Mouse (Mus musculus): ENCODE results near the gene Whamm.

Gene Whamm

GRCm38 (mm10) chr7:81563506-81564015 lies 7.5 kb upstream of the Whamm start:
- DNase-seq (ENCODE audit: low spot score), result no peak

GRCm38 (mm10) chr7:81564766-81565165 lies 6.3 kb upstream of the Whamm start:
- no peak for DNase-seq (ENCODE audit: low spot score)

- DNase-seq (ENCODE audit: low spot score), result no peak
Observed at GRCm38 (mm10) chr7:81565381-81566055, 5.5 kb upstream of the Whamm start.

GRCm38 (mm10) chr7:81566332-81566731 lies 4.7 kb upstream of the Whamm start:
- DNase-seq (ENCODE audit: low spot score), result no peak

- DNase-seq (ENCODE audit: low spot score), result no peak
Observed at GRCm38 (mm10) chr7:81566892-81567291, 4.2 kb upstream of the Whamm start, which contains the start of gene Fsd2. TSS of gene Fsd2 (minus strand) at chr7:81566944.

GRCm38 (mm10) chr7:81567396-81567795 lies 3.7 kb upstream of the Whamm start:
- DNase-seq (ENCODE audit: low spot score), result no peak

- no peak for DNase-seq (ENCODE audit: low spot score)
Observed at GRCm38 (mm10) chr7:81569851-81570250, 1.2 kb upstream of the Whamm start.

- no peak for DNase-seq (ENCODE audit: low spot score)
Observed at GRCm38 (mm10) chr7:81570271-81570670, 795 bp upstream of the Whamm start.

- DNase-seq (ENCODE audit: low spot score), result no peak
Observed at GRCm38 (mm10) chr7:81570752-81571107, 336 bp upstream of the Whamm start.

GRCm38 (mm10) chr7:81571941-81572441 lies 925 bp downstream of the Whamm start:
- no peak for DNase-seq (ENCODE audit: low spot score)

GRCm38 (mm10) chr7:81572610-81573268 lies 1.7 kb downstream of the Whamm start:
- no peak for DNase-seq (ENCODE audit: low spot score)

- DNase-seq (ENCODE audit: low spot score), result no peak
Observed at GRCm38 (mm10) chr7:81573397-81573796, 2.3 kb downstream of the Whamm start.

GRCm38 (mm10) chr7:81573821-81574220 lies 2.8 kb downstream of the Whamm start:
- DNase-seq (ENCODE audit: low spot score), result no peak

GRCm38 (mm10) chr7:81575606-81576005 lies 4.5 kb downstream of the Whamm start:
- no peak for DNase-seq (ENCODE audit: low spot score)

GRCm38 (mm10) chr7:81577872-81578271 lies 6.8 kb downstream of the Whamm start:
- DNase-seq (ENCODE audit: low spot score), result no peak

- DNase-seq (ENCODE audit: low spot score), result no peak
Observed at GRCm38 (mm10) chr7:81578413-81578812, 7.3 kb downstream of the Whamm start.

- DNase-seq (ENCODE audit: low spot score), result no peak
Observed at GRCm38 (mm10) chr7:81579312-81579711, 8.2 kb downstream of the Whamm start.

GRCm38 (mm10) chr7:81583512-81583911 lies 12.4 kb downstream of the Whamm start:
- no peak for DNase-seq (ENCODE audit: low spot score)

- DNase-seq (ENCODE audit: low spot score), result no peak
Observed at GRCm38 (mm10) chr7:81585326-81585725, 14.3 kb downstream of the Whamm start.

- DNase-seq (ENCODE audit: low spot score), result no peak
Observed at GRCm38 (mm10) chr7:81587238-81587637, 16.2 kb downstream of the Whamm start.

- no peak for DNase-seq (ENCODE audit: low spot score)
Observed at GRCm38 (mm10) chr7:81592686-81593085, 21.6 kb downstream of the Whamm start.

- no peak for DNase-seq (ENCODE audit: low spot score)
Observed at GRCm38 (mm10) chr7:81593387-81593786, 22.3 kb downstream of the Whamm start.

GRCm38 (mm10) chr7:81595056-81595455 lies 24.0 kb downstream of the Whamm start:
- DNase-seq (ENCODE audit: low spot score), result no peak

All from ovary, postnatal 10 days (tissue).